Mouse (Mus musculus): ENCODE results near the gene Asah2. TPM values are rescaled to one million over a fixed set of nuclear protein-coding genes. Genes with fewer than 3 reads are reported as not detected.

The Asah2 gene
- polyA plus RNA-seq, 1 experiment: 0.01 TPM

- Histone ChIP-seq H3K27me3 (ENCODE audit: control insufficient read depth) (no peaks in the 10 kb centered on the region), H3K9me3 (ENCODE audit: control insufficient read depth, low read length) (no peaks in the 10 kb centered on the region), H3K4me3 (replicated peaks) (no peak overlapping the region), H3K36me3 (ENCODE audit: control insufficient read depth) (no peaks in the 10 kb centered on the region), H3K4me1 (ENCODE audit: control insufficient read depth) (no peaks in the 10 kb centered on the region)
- TF ChIP-seq GATA1 (IDR thresholded peaks at IDR 0.05; ENCODE audit: low read length) (no peak), TAL1 (IDR thresholded peaks at IDR 0.05; ENCODE audit: low read length) (no peak)
These were observed 37.7 kb downstream of the Asah2 start for GRCm38 (mm10) chr19:32070340-32070739.

- no peaks in the 10 kb centered on the region for H3K27me3 ChIP-seq (ENCODE audit: control insufficient read depth)
- no peak for TF ChIP-seq TAL1 (IDR thresholded peaks at IDR 0.05; ENCODE audit: low read length)
- no peak for TF ChIP-seq GATA1 (IDR thresholded peaks at IDR 0.05; ENCODE audit: low read length)
- no peaks in the 10 kb centered on the region for H3K36me3 ChIP-seq (ENCODE audit: control insufficient read depth)
- H3K9me3 ChIP-seq (ENCODE audit: control insufficient read depth, low read length): no peaks in the 10 kb centered on the region
- no peak overlapping the region for H3K4me3 ChIP-seq (replicated peaks)
- H3K4me1 ChIP-seq (ENCODE audit: control insufficient read depth): no peaks in the 10 kb centered on the region
These were observed 38.4 kb downstream of the Asah2 start for GRCm38 (mm10) chr19:32069598-32069997.

GRCm38 (mm10) chr19:32067669-32068068, 40.3 kb downstream of the Asah2 start:
- Histone ChIP-seq H3K4me1 (ENCODE audit: control insufficient read depth) (no peaks in the 10 kb centered on the region), H3K9me3 (ENCODE audit: control insufficient read depth, low read length) (no peaks in the 10 kb centered on the region), H3K27me3 (ENCODE audit: control insufficient read depth) (no peaks in the 10 kb centered on the region), H3K36me3 (ENCODE audit: control insufficient read depth) (no peaks in the 10 kb centered on the region), H3K4me3 (replicated peaks) (no peak overlapping the region)
- TF ChIP-seq TAL1 (IDR thresholded peaks at IDR 0.05; ENCODE audit: low read length) (no peak), GATA1 (IDR thresholded peaks at IDR 0.05; ENCODE audit: low read length) (no peak)

- no peak overlapping the region for H3K4me3 ChIP-seq (replicated peaks)
These were observed 46.7 kb downstream of the Asah2 start for GRCm38 (mm10) chr19:32061294-32061693.

GRCm38 (mm10) chr19:32056252-32056651, 51.8 kb downstream of the Asah2 start:
- TF ChIP-seq TAL1 (IDR thresholded peaks at IDR 0.05; ENCODE audit: low read length): no peak
- no peak for TF ChIP-seq GATA1 (IDR thresholded peaks at IDR 0.05; ENCODE audit: low read length)
- H3K27me3 ChIP-seq (ENCODE audit: control insufficient read depth): no peaks in the 10 kb centered on the region
- H3K36me3 ChIP-seq (ENCODE audit: control insufficient read depth): no peaks in the 10 kb centered on the region
- no peaks in the 10 kb centered on the region for H3K4me1 ChIP-seq (ENCODE audit: control insufficient read depth)
- no peak overlapping the region for H3K4me3 ChIP-seq (replicated peaks)
- no peaks in the 10 kb centered on the region for H3K9me3 ChIP-seq (ENCODE audit: control insufficient read depth, low read length)

More at GRCm38 (mm10) chr19:32061294-32061693, 46.7 kb downstream of the Asah2 start:
- Histone ChIP-seq H3K27me3 (ENCODE audit: control insufficient read depth) (no peaks in the 10 kb centered on the region), H3K36me3 (ENCODE audit: control insufficient read depth) (no peaks in the 10 kb centered on the region), H3K4me1 (ENCODE audit: control insufficient read depth) (no peaks in the 10 kb centered on the region), H3K9me3 (ENCODE audit: control insufficient read depth, low read length) (no peaks in the 10 kb centered on the region)
- TF ChIP-seq TAL1 (IDR thresholded peaks at IDR 0.05; ENCODE audit: low read length) (no peak), GATA1 (IDR thresholded peaks at IDR 0.05; ENCODE audit: low read length) (no peak)

- H3K4me1 ChIP-seq (ENCODE audit: control insufficient read depth): no peaks in the 10 kb centered on the region
- no peak overlapping the region for H3K4me3 ChIP-seq (replicated peaks)
- H3K27me3 ChIP-seq (ENCODE audit: control insufficient read depth): no peaks in the 10 kb centered on the region
- H3K36me3 ChIP-seq (ENCODE audit: control insufficient read depth): no peaks in the 10 kb centered on the region
- TF ChIP-seq TAL1 (IDR thresholded peaks at IDR 0.05; ENCODE audit: low read length) (no peak), GATA1 (IDR thresholded peaks at IDR 0.05; ENCODE audit: low read length) (no peak)
- no peaks in the 10 kb centered on the region for H3K9me3 ChIP-seq (ENCODE audit: control insufficient read depth, low read length)
These were observed 52.3 kb downstream of the Asah2 start for GRCm38 (mm10) chr19:32055725-32056124.

- Histone ChIP-seq H3K9me3 (ENCODE audit: control insufficient read depth, low read length) (no peaks in the 10 kb centered on the region), H3K4me3 (replicated peaks) (no peak overlapping the region), H3K4me1 (ENCODE audit: control insufficient read depth) (no peaks in the 10 kb centered on the region), H3K27me3 (ENCODE audit: control insufficient read depth) (no peaks in the 10 kb centered on the region), H3K36me3 (ENCODE audit: control insufficient read depth) (no peaks in the 10 kb centered on the region)
- TF ChIP-seq GATA1 (IDR thresholded peaks at IDR 0.05; ENCODE audit: low read length) (no peak), TAL1 (IDR thresholded peaks at IDR 0.05; ENCODE audit: low read length) (no peak)
These were observed 56.8 kb downstream of the Asah2 start for GRCm38 (mm10) chr19:32051251-32051650.

- no peak for TF ChIP-seq GATA1 (IDR thresholded peaks at IDR 0.05; ENCODE audit: low read length)
- no peak for TF ChIP-seq TAL1 (IDR thresholded peaks at IDR 0.05; ENCODE audit: low read length)
- Histone ChIP-seq H3K4me1 (ENCODE audit: control insufficient read depth) (no peaks in the 10 kb centered on the region), H3K9me3 (ENCODE audit: control insufficient read depth, low read length) (no peaks in the 10 kb centered on the region), H3K36me3 (ENCODE audit: control insufficient read depth) (no peaks in the 10 kb centered on the region), H3K27me3 (ENCODE audit: control insufficient read depth) (no peaks in the 10 kb centered on the region), H3K4me3 (replicated peaks) (no peak overlapping the region)
These were observed 75.1 kb downstream of the Asah2 start for GRCm38 (mm10) chr19:32032881-32033280.

GRCm38 (mm10) chr19:32030430-32030829, 77.6 kb downstream of the Asah2 start:
- H3K36me3 ChIP-seq (ENCODE audit: control insufficient read depth): no peaks in the 10 kb centered on the region
- no peaks in the 10 kb centered on the region for H3K27me3 ChIP-seq (ENCODE audit: control insufficient read depth)
- TF ChIP-seq TAL1 (IDR thresholded peaks at IDR 0.05; ENCODE audit: low read length): no peak
- no peak for TF ChIP-seq GATA1 (IDR thresholded peaks at IDR 0.05; ENCODE audit: low read length)
- H3K4me1 ChIP-seq (ENCODE audit: control insufficient read depth): no peaks in the 10 kb centered on the region
- no peaks in the 10 kb centered on the region for H3K9me3 ChIP-seq (ENCODE audit: control insufficient read depth, low read length)
- no peak overlapping the region for H3K4me3 ChIP-seq (replicated peaks)

- Histone ChIP-seq H3K9me3 (ENCODE audit: control insufficient read depth, low read length) (no peaks in the 10 kb centered on the region), H3K27me3 (ENCODE audit: control insufficient read depth) (no peaks in the 10 kb centered on the region), H3K4me3 (replicated peaks) (no peak overlapping the region), H3K4me1 (ENCODE audit: control insufficient read depth) (no peaks in the 10 kb centered on the region), H3K36me3 (ENCODE audit: control insufficient read depth) (no peaks in the 10 kb centered on the region)
- TF ChIP-seq TAL1 (IDR thresholded peaks at IDR 0.05; ENCODE audit: low read length) (no peak), GATA1 (IDR thresholded peaks at IDR 0.05; ENCODE audit: low read length) (no peak)
These were observed 82.6 kb downstream of the Asah2 start for GRCm38 (mm10) chr19:32025443-32025842.

Measured in erythroblast, embryonic 14.5 days (primary cell).